Mouse (Mus musculus): ENCODE data around the gene Nipsnap1. TPM values are rescaled to one million over a fixed set of nuclear protein-coding genes. Genes with fewer than 3 reads are reported as not detected.

The Nipsnap1 gene
- polyA plus RNA-seq (2016; fragmentation: Nextera tagmentation; extraction: Ambion mirVana) = 96.6 and 101 TPM in 2 replicates

DNA sequence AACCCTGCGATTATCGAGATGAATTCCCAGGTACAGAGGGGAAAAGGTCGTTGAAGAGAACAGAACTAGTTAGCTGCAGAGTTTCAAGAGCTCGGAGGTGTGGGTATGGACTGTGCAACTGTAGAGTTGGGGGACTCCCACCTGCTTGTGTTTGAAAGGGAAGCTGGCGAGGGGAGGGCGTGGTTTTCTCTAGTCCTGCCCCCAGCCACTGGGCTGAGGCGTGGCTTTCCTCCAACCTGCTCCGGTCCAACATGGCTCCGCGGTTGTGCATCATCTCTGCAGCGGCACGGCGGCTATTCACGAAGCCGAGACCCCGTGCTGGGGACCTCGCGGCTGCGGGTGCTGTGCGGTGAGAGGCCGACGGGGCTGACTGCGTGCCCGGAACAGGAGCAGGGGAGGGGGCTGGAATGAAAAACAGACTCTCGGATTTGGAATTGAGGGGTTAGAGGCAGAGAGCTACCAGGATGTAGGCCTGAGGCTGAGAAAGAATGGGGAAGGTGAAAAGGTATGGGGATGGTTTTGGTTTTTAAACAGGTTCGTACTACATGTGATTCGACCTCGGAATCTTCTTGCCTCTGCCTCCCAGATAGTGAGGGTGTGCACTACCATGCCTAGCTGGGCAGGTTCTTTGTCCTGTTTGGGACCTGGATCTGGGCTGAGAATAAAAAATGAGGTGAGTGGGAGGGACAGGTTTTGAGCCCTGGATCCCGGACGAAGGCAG is at the start of gene Nipsnap1:
Gene Nipsnap1 (plus strand): TSS at position 197 of the 721 bp plus-strand sequence.
- Histone ChIP-seq H3K4me1 (peaks cover 7% of the 10 kb centered on the region), H3K36me3 (peaks cover 4% of the 10 kb centered on the region), H3K4me2 (replicated peaks) (peak within 1 kb of the TSS; percentile 76), H3K9me3 (0 out of 2 replicates have a peak, but pooled peaks cover 4% of the 10 kb centered on the region), H3K27ac (no peak within 1 kb of the TSS), H3K9ac (peak within 1 kb of the TSS; percentile 71), H3K4me3 (peak within 1 kb of the TSS; percentile 58), H3K27me3 (replicated peaks) (no peaks in the 10 kb centered on the region)
- ATAC-seq (ENCODE audit: low FRiP score, low read depth) = peak; percentile 87
- under 1% methylated on average over 30 of the region's 30 CpGs for WGBS

DNA sequence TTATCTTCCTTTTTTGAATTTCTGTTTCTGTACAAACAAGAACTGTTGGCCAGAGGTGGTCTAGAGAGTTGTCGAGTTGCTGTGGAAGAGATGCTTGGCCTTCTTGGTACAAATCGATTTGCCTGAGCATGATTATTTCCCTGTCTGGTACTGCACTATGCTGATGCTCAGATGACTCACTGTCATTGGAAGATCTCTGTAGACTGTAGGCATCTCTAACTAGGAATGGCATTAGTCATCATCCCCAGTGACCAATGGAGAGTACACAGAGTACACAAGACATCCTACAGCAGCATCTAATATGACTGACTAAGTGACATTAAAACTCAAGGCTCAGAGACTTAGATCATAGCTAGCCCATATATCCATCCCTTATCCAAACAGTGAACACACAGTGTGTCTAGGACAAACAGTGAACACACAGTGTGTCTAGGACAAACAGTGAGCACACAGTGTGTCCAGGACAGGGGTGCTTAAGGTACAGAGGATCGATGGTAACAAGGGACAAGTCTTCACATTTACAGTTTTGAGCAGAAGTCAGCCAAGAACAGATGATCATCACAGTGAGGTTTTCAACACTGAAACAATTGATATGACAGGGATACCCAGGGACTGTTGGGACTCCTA is 47.5 kb upstream of the Nipsnap1 start:
- no peak overlapping the region for H3K4me2 ChIP-seq (replicated peaks)
- H3K36me3 ChIP-seq = no peaks in the 10 kb centered on the region
- H3K4me1 ChIP-seq = no peaks in the 10 kb centered on the region
- H3K4me3 ChIP-seq = no peak overlapping the region
- no peak for ATAC-seq (ENCODE audit: low FRiP score, low read depth)
- 93% methylated on average over 3 of the region's 3 CpGs for WGBS
- H3K9me3 ChIP-seq = no peaks in the 10 kb centered on the region
- no peak overlapping the region for H3K9ac ChIP-seq
- H3K27me3 ChIP-seq (replicated peaks) = no peaks in the 10 kb centered on the region
- no peak overlapping the region for H3K27ac ChIP-seq

DNA sequence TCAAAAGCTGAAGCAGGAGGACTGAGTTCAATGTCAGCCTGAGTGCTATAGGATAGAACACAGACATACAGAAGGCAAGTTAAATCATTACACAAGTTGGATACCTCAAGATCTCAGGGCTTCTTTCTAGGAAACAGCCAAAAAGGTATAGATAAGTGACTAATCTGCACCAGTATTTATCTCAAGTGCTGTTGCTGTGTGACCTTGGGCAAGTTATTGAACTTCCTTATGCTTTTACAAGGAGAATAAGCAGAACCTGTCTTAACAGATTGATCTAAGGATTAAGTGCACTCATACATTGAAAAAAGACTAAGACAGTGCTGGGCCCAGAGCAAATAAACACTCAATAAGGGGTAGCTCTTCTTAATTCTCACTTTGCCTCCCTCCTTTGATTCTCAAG is 46.4 kb upstream of the Nipsnap1 start:
- Histone ChIP-seq H3K36me3 (no peaks in the 10 kb centered on the region), H3K27ac (no peak overlapping the region), H3K9ac (no peak overlapping the region), H3K9me3 (no peaks in the 10 kb centered on the region), H3K4me1 (no peaks in the 10 kb centered on the region), H3K27me3 (replicated peaks) (no peaks in the 10 kb centered on the region), H3K4me3 (no peak overlapping the region), H3K4me2 (replicated peaks) (no peak overlapping the region)
- no peak for ATAC-seq (ENCODE audit: low FRiP score, low read depth)

DNA sequence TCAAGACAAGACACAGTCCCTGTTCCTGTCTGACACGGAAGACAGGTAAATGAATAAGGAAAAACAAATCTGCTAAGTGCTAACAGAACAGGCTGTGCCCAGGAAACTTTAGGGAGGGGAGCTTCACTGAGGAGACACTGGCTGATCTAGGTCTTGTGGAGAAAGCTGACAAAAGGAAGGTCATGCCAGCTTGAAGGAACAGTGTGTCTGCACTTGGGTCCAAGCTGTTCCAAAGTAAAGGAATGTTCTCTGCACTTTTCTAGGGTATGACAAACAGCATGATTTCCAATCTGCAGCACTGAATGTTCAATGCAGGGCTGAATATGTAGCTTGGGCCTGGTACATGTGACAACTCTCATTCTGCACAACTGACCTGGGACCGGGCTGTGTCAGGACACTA is 45.8 kb upstream of the Nipsnap1 start:
- Histone ChIP-seq H3K27ac (no peak overlapping the region), H3K4me1 (no peaks in the 10 kb centered on the region), H3K9ac (no peak overlapping the region), H3K4me2 (replicated peaks) (no peak overlapping the region), H3K36me3 (no peaks in the 10 kb centered on the region), H3K4me3 (no peak overlapping the region), H3K9me3 (no peaks in the 10 kb centered on the region), H3K27me3 (replicated peaks) (no peaks in the 10 kb centered on the region)
- 88% methylated on average over 2 of the region's 2 CpGs for WGBS
- no peak for ATAC-seq (ENCODE audit: low FRiP score, low read depth)

DNA sequence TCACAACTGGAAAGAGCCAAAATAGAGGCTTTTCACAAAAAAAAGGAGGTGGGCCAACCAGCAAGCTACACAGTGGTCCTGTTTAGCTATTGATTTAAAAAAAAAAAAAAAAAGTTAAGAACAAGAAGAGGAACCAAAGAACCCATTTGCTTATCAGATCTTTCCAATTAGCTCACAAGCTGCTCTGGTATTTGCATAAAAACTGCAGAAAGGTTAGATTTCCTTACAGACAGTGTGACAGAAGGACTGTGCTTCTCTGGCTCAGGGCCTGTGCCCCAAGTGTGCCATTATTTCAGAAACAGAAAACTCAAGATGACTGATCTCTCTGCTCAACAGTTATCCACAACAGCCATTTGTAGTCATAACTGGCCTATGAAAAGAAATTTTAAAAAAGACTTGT is 42.7 kb upstream of the Nipsnap1 start:
- H3K4me3 ChIP-seq = no peak overlapping the region
- no peak overlapping the region for H3K27ac ChIP-seq
- H3K36me3 ChIP-seq = no peaks in the 10 kb centered on the region
- no peaks in the 10 kb centered on the region for H3K4me1 ChIP-seq
- no peak for ATAC-seq (ENCODE audit: low FRiP score, low read depth)
- no peak overlapping the region for H3K9ac ChIP-seq
- no peak overlapping the region for H3K4me2 ChIP-seq (replicated peaks)
- H3K9me3 ChIP-seq = no peaks in the 10 kb centered on the region
- no peaks in the 10 kb centered on the region for H3K27me3 ChIP-seq (replicated peaks)

DNA sequence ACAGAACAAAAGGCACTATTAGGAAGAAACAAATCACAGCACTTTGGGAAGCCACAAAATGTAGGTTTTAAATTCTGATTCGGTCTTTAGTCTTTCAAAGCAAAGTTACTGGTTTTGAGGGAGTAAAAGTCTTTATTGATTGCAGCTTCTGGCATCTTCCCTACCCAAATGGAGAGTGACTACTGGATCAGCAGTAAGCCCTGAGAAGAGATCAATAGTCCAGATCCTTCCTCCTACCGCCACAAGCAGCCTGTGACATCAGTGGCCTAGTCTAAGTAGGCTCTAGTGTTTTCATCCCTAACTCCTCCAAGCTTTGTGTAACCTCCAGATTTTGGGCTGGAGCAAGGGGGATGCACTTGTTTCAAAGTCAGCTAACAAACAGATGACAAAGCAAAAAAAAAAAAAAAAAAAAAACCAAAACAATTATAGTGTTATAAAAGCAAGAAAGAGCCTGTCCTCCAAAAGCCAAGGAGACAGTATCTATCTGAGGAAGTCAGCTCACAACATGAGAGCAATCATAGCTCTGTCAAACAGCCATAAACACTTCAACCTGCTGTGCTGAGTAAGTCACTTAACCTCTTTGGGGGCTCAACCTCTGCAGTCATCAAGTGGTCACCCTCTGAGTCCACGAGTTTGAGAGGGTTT is 40.3 kb upstream of the Nipsnap1 start:
- ATAC-seq (ENCODE audit: low FRiP score, low read depth) = no peak
- no peak overlapping the region for H3K4me3 ChIP-seq
- no peak overlapping the region for H3K4me2 ChIP-seq (replicated peaks)
- WGBS = 55% methylated on average over 3 of the region's 3 CpGs
- no peak overlapping the region for H3K9ac ChIP-seq
- H3K27ac ChIP-seq = no peak overlapping the region
- H3K27me3 ChIP-seq (replicated peaks) = no peaks in the 10 kb centered on the region
- no peaks in the 10 kb centered on the region for H3K9me3 ChIP-seq
- no peaks in the 10 kb centered on the region for H3K36me3 ChIP-seq
- no peaks in the 10 kb centered on the region for H3K4me1 ChIP-seq

DNA sequence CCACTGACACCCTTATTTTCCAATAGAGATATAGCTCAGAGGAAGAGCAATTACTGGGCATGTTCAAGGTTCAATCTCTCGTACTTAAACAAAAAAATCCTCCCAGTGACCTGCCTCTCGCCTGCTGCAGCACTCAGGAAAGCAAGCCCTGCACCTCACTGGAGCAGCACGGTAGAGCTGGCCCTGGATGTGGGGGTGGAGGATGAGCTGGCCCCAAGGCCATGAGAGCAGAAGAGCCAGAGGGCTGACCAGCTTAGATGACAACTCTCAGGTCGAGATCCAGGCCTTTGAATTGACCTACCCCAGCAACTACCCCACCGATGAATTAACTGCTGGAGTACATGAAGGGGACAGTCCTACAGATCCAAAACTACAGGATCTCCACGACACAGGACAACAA is 38.3 kb upstream of the Nipsnap1 start:
- Histone ChIP-seq H3K9me3 (no peaks in the 10 kb centered on the region), H3K36me3 (no peaks in the 10 kb centered on the region), H3K27ac (no peak overlapping the region), H3K4me1 (no peaks in the 10 kb centered on the region), H3K27me3 (replicated peaks) (no peaks in the 10 kb centered on the region), H3K4me3 (no peak overlapping the region), H3K9ac (no peak overlapping the region), H3K4me2 (replicated peaks) (no peak overlapping the region)
- no peak for ATAC-seq (ENCODE audit: low FRiP score, low read depth)
- WGBS = 83% methylated on average over 6 of the region's 6 CpGs

DNA sequence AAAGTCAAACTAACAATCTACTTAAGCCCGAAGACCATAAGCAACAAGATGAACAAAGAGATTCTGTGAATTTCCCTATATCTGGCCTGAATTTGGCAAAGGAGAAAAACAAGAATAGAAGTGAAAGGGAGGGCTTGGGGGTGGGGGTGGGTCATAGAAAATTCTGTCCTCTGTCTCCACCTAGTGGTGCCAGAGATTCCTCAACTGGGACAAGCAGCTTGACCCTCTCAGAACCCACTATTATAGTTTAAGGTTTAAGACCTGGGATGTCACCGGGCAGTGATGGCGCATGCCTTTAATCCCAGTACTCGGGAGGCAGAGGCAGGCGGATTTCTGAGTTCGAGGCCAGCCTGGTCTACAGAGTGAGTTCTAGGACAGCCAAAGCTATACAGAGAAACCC is 37.0 kb upstream of the Nipsnap1 start:
- Histone ChIP-seq H3K4me3 (no peak overlapping the region), H3K4me2 (replicated peaks) (no peak overlapping the region), H3K36me3 (no peaks in the 10 kb centered on the region), H3K27me3 (replicated peaks) (no peaks in the 10 kb centered on the region), H3K4me1 (no peaks in the 10 kb centered on the region), H3K9ac (no peak overlapping the region), H3K9me3 (no peaks in the 10 kb centered on the region), H3K27ac (no peak overlapping the region)
- WGBS = 68% methylated on average over 6 of the region's 6 CpGs
- ATAC-seq (ENCODE audit: low FRiP score, low read depth) = no peak

DNA sequence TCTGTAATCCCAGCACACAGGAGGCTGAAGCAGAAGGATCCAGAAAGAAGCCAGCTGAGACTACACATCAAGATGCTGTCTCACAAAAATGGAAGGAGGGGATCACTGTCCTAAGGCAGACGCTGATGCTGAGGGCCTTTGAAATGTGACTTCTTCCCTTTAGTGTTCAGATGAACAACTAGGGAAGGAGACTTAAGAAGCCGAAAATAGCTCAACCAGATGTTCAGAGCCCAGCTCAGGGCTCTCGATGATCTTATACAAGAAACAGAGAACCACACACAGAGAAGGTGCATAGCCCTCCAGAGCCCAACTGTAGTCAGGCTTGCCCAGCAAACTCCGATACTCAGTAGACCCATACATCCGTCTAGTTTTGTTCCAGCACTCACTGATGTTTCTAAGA is 36.4 kb upstream of the Nipsnap1 start:
- Histone ChIP-seq H3K4me3 (no peak overlapping the region), H3K4me1 (no peaks in the 10 kb centered on the region), H3K27me3 (replicated peaks) (no peaks in the 10 kb centered on the region), H3K27ac (no peak overlapping the region), H3K4me2 (replicated peaks) (no peak overlapping the region), H3K36me3 (no peaks in the 10 kb centered on the region), H3K9ac (no peak overlapping the region), H3K9me3 (no peaks in the 10 kb centered on the region)
- WGBS = 81% methylated on average over 5 of the region's 5 CpGs
- ATAC-seq (ENCODE audit: low FRiP score, low read depth) = no peak

DNA sequence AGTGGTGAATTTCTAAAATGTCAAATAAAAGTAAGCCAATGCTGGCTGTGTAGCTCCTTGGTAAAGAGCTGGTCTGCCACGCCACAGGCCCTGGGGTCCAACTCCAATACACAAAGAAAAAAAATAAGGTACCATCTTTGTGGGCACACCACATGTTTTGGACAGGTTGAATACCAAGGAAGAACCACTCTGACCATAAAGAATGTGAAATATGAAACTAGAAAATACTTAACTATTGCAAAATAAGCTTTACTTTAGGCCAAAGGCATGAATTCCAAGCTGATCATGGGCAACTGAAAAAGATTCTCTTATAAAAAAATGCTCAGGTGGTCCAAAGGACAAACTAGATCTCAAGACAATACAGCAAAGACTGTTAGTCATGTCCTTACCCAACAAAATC is 35.5 kb upstream of the Nipsnap1 start:
- no peak for ATAC-seq (ENCODE audit: low FRiP score, low read depth)
- H3K9ac ChIP-seq = no peak overlapping the region
- WGBS = 92% methylated on average over 1 of the region's 1 CpGs

DNA sequence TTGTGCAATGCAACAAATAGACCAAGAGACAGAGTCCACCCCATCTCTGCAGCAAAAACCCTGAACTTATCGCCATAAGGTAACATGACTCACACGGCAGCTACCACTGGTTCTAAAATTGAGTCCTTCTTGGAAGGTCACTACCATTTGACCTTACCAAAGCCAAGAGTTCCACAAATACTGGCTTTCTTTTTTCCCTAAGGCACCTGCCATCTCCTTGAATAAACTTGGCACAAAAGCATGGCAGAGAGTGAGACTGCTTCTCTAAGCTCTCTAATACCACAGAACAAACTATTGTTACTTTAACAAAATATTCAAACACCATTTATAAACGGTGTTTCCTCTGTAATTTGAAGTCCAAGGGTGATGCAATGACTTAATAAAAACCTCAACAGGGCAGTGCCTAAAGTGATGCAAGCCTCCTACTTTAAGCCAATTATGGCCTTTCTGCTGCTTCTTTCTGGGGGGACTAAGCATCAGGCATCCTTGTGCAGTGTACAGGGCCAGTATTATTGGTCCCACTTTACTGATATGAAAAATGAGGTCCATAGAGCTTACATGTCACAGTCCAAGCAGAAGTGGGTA is 32.7 kb upstream of the Nipsnap1 start:
- H3K36me3 ChIP-seq = no peaks in the 10 kb centered on the region
- no peak for ATAC-seq (ENCODE audit: low FRiP score, low read depth)
- no peak overlapping the region for H3K4me2 ChIP-seq (replicated peaks)
- H3K27ac ChIP-seq = no peak overlapping the region
- no peak overlapping the region for H3K9ac ChIP-seq
- H3K27me3 ChIP-seq (replicated peaks) = no peaks in the 10 kb centered on the region
- H3K4me3 ChIP-seq = no peak overlapping the region
- 90% methylated on average over 3 of the region's 3 CpGs for WGBS
- H3K9me3 ChIP-seq = no peaks in the 10 kb centered on the region
- no peaks in the 10 kb centered on the region for H3K4me1 ChIP-seq

More for the DNA sequence above, 35.5 kb upstream of the Nipsnap1 start:
- Histone ChIP-seq H3K36me3 (no peaks in the 10 kb centered on the region), H3K9me3 (no peaks in the 10 kb centered on the region), H3K27ac (no peak overlapping the region), H3K27me3 (replicated peaks) (no peaks in the 10 kb centered on the region), H3K4me3 (no peak overlapping the region), H3K4me2 (replicated peaks) (no peak overlapping the region), H3K4me1 (no peaks in the 10 kb centered on the region)

DNA sequence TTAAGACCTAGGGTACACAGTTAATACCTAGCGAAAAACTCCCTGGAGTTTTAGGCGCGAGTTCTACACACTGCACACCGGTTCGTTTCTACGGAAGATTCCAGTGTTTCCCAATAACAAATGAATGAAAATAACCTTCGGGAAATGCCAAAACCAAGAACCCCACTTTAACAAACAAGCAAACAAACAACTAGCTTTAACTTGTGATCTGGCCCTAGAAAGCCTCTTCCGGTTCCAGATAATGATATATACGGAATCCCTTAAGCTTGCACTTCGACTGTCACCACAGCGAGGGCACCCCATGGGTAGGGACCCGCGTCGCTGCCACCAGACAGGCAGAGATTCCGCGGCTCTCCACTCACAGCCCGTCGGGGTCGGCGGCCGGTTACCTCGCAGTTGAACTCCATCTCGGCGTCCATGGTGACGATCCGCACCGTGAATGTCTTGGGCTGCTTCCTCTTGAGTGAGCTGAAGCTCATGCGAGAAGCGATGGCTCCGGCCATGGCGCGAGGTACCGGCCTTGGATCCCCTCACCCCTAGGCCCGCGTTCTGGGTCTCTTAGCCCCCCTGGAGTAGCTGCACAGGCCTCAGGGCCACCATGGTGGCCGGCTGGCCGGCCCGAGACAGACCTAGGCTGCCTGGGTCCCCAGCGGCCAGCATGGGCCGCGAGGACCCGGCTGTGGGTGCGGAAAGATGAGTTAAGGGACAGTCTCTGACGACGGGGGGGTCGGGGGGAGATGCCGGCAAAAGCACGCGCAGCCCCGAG is 25.1 kb upstream of the Nipsnap1 start:
- Histone ChIP-seq H3K4me2 (replicated peaks) (peak overlapping the region; percentile 63), H3K36me3 (no peaks in the 10 kb centered on the region), H3K9ac (peak overlapping the region; percentile 87), H3K27ac (peak overlapping the region; percentile 44), H3K27me3 (replicated peaks) (no peaks in the 10 kb centered on the region), H3K4me3 (peak overlapping the region; percentile 77), H3K4me1 (peaks cover 14% of the 10 kb centered on the region), H3K9me3 (no peaks in the 10 kb centered on the region)
- WGBS = 2% methylated on average over 50 of the region's 50 CpGs
- ATAC-seq (ENCODE audit: low FRiP score, low read depth) = peak; percentile 72
